ENCODE assay signal across 23 mouse cellular contexts in the genomic region with DNA sequence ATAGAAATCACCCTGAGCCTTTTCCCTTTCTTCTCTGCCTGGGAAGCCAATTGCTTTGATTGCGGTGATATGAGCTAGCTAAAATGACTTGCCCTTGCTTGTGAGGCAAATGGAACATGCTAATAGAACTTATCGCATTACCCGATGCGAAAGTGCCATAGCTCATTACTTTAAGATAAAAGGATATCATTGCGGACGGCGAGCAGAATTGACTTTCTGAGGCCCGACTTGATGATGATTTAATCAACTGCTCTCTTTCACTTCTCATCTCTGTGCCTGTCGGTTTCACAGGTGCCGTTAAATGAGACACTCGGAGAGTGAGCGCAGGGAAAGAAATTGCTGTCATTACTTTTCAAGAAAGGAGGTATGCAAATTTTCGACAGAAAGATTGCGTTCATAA.
DNase-seq lines count a peak whose midpoint lies in the region; ATAC-seq lines count a peak whose summit lies in the region.
"Had no signal": no experiment of that assay in that cellular context is flagged by ENCODE, and none has a peak within 500 bp of the region (broad histone marks: within the 10 kb centered on the region; RNA-seq: fewer than 3 reads in every experiment).

No protein-coding gene starts in this region.

- H3K9ac ChIP-seq in hindbrain, embryonic 13.5 days, result no peak overlapping the region
- no peak overlapping the region for H3K9ac ChIP-seq in forebrain, embryonic 15.5 days (replicated peaks)
- H3K9ac ChIP-seq in hindbrain, embryonic 16.5 days (ENCODE audit: low read depth, low read length), result no peak overlapping the region
- no peak overlapping the region for H3K9ac ChIP-seq in neural tube, embryonic 15.5 days (replicated peaks)
- H3K9ac ChIP-seq: heart, embryonic 15.5 days; intestine, embryonic 15.5 days; liver, embryonic 13.5 days had no signal

- no peak overlapping the region for H3K4me2 ChIP-seq in hindbrain, embryonic 13.5 days
- H3K4me2 ChIP-seq in forebrain, embryonic 15.5 days (replicated peaks), result no peak overlapping the region
- no peak overlapping the region for H3K4me2 ChIP-seq in hindbrain, embryonic 16.5 days (ENCODE audit: low read length)
- no peak overlapping the region for H3K4me2 ChIP-seq in neural tube, embryonic 15.5 days
- H3K4me2 ChIP-seq: heart, embryonic 15.5 days; intestine, embryonic 15.5 days; liver, embryonic 13.5 days had no signal

- H3K9me3 ChIP-seq in hindbrain, embryonic 13.5 days, result no peaks in the 10 kb centered on the region
- no peaks in the 10 kb centered on the region for H3K9me3 ChIP-seq in hindbrain, embryonic 10.5 days
- H3K9me3 ChIP-seq in forebrain, embryonic 15.5 days, result no peaks in the 10 kb centered on the region
- H3K9me3 ChIP-seq in hindbrain, embryonic 16.5 days (ENCODE audit: control insufficient read depth, low read length), result no peaks in the 10 kb centered on the region
- H3K9me3 ChIP-seq in neural tube, embryonic 15.5 days (replicated peaks), result no peaks in the 10 kb centered on the region
- H3K9me3 ChIP-seq: heart, embryonic 15.5 days; intestine, embryonic 15.5 days; liver, embryonic 13.5 days had no signal

- no peaks in the 10 kb centered on the region for H3K36me3 ChIP-seq in hindbrain, embryonic 13.5 days
- H3K36me3 ChIP-seq in hindbrain, embryonic 10.5 days, result no peaks in the 10 kb centered on the region
- H3K36me3 ChIP-seq in forebrain, embryonic 15.5 days, result no peaks in the 10 kb centered on the region
- no peaks in the 10 kb centered on the region for H3K36me3 ChIP-seq in hindbrain, embryonic 16.5 days (ENCODE audit: control insufficient read depth, insufficient read depth, low read length)
- H3K36me3 ChIP-seq in neural tube, embryonic 15.5 days, result no peaks in the 10 kb centered on the region
- H3K36me3 ChIP-seq: G1E; heart, embryonic 15.5 days; intestine, embryonic 15.5 days; liver, embryonic 13.5 days had no signal

- no peak overlapping the region for H3K4me3 ChIP-seq in hindbrain, embryonic 13.5 days
- no peak overlapping the region for H3K4me3 ChIP-seq in hindbrain, embryonic 10.5 days
- H3K4me3 ChIP-seq in forebrain, embryonic 15.5 days, result no peak overlapping the region
- H3K4me3 ChIP-seq in hindbrain, embryonic 16.5 days (ENCODE audit: low read length), result no peak overlapping the region
- no peak overlapping the region for H3K4me3 ChIP-seq in neural tube, embryonic 15.5 days (replicated peaks)
- H3K4me3 ChIP-seq: heart, embryonic 15.5 days; intestine, embryonic 15.5 days; layer of hippocampus, adult 2 months; liver, embryonic 13.5 days had no signal

- no peaks in the 10 kb centered on the region for H3K27me3 ChIP-seq in hindbrain, embryonic 13.5 days
- H3K27me3 ChIP-seq in hindbrain, embryonic 10.5 days (ENCODE audit: insufficient read depth, poor library complexity, severe bottlenecking), result peaks cover 26% of the 10 kb centered on the region
- no peaks in the 10 kb centered on the region for H3K27me3 ChIP-seq in forebrain, embryonic 15.5 days
- no peaks in the 10 kb centered on the region for H3K27me3 ChIP-seq in hindbrain, embryonic 16.5 days (replicated peaks; ENCODE audit: control insufficient read depth, insufficient read depth, low read length)
- no peaks in the 10 kb centered on the region for H3K27me3 ChIP-seq in neural tube, embryonic 15.5 days (replicated peaks)
- H3K27me3 ChIP-seq: CH12.LX; heart, embryonic 15.5 days; intestine, embryonic 15.5 days; liver, embryonic 13.5 days had no signal

- H3K4me1 ChIP-seq in hindbrain, embryonic 13.5 days (replicated peaks), result peaks cover 59% of the 10 kb centered on the region
- peaks cover 37% of the 10 kb centered on the region for H3K4me1 ChIP-seq in hindbrain, embryonic 10.5 days (replicated peaks)
- peaks cover 52% of the 10 kb centered on the region for H3K4me1 ChIP-seq in forebrain, embryonic 15.5 days
- peaks cover 12% of the 10 kb centered on the region for H3K4me1 ChIP-seq in hindbrain, embryonic 16.5 days (ENCODE audit: control insufficient read depth, insufficient read depth, low read depth, low read length)
- peaks cover 46% of the 10 kb centered on the region for H3K4me1 ChIP-seq in neural tube, embryonic 15.5 days
- H3K4me1 ChIP-seq: intestine, embryonic 15.5 days; liver, embryonic 13.5 days had no signal

- peak overlapping the region; percentile 49 for H3K27ac ChIP-seq in hindbrain, embryonic 13.5 days
- no peak overlapping the region for H3K27ac ChIP-seq in hindbrain, embryonic 10.5 days
- H3K27ac ChIP-seq in forebrain, embryonic 15.5 days (replicated peaks), result peak overlapping the region; percentile 52
- peak overlapping the region; percentile 40; the same call in 1 of the 2 replicates for H3K27ac ChIP-seq in hindbrain, embryonic 16.5 days (ENCODE audit: low read depth, low read length)
- peak overlapping the region; percentile 42 for H3K27ac ChIP-seq in neural tube, embryonic 15.5 days (replicated peaks)
- H3K27ac ChIP-seq: heart, embryonic 15.5 days; intestine, embryonic 15.5 days; layer of hippocampus, adult 2 months; liver, embryonic 13.5 days had no signal

- WGBS in hindbrain, embryonic 13.5 days, result 52% methylated on average over 14 of the region's 14 CpGs
- WGBS in hindbrain, embryonic 10.5 days, result 92% methylated on average over 14 of the region's 14 CpGs
- WGBS in forebrain, embryonic 15.5 days, result 50% methylated on average over 14 of the region's 14 CpGs
- WGBS in hindbrain, embryonic 16.5 days, result 64% methylated on average over 14 of the region's 14 CpGs
- WGBS in neural tube, embryonic 15.5 days, result 60% methylated on average over 14 of the region's 14 CpGs

- no peak for ATAC-seq in hindbrain, embryonic 13.5 days (ENCODE audit: low FRiP score)
- ATAC-seq in forebrain, embryonic 15.5 days (replicated peaks), result 0 out of 2 replicates have a peak, but pooled peaks have one; percentile 4
- no peak for ATAC-seq in hindbrain, embryonic 16.5 days
- no peak for ATAC-seq in neural tube, embryonic 15.5 days (ENCODE audit: low FRiP score)
- ATAC-seq: intestine, embryonic 15.5 days had no signal

- intact Hi-C loops in heart, postnatal 14 days (cut with DNase I), result no loop called here

- no peak for DNase-seq in hindbrain, embryonic 10.5 days (ENCODE audit: low spot score)
- no peak for DNase-seq in frontal cortex, postnatal 36 days (ENCODE audit: low spot score in 2 of 2)
- no peak for DNase-seq in heart, postnatal 14 days
- DNase-seq: adrenal gland, adult 2 months; B cell, adult 2 months; cerebellum, adult 11-12 months; cerebellum, postnatal 14 days; heart, postnatal 4 days; kidney, adult 9 months; kidney, postnatal 14 days; liver, embryonic 13.5 days; lung, adult 2 months; lung, postnatal 14 days; thymus, postnatal 14 days had no signal
